Mouse (Mus musculus): ENCODE results near the gene Rps6kb1. TPM values are rescaled to one million over a fixed set of nuclear protein-coding genes. Genes with fewer than 3 reads are reported as not detected.

The Rps6kb1 gene
- polyA plus RNA-seq, 2 experiments: 8.4 to 17.2 TPM

DNA sequence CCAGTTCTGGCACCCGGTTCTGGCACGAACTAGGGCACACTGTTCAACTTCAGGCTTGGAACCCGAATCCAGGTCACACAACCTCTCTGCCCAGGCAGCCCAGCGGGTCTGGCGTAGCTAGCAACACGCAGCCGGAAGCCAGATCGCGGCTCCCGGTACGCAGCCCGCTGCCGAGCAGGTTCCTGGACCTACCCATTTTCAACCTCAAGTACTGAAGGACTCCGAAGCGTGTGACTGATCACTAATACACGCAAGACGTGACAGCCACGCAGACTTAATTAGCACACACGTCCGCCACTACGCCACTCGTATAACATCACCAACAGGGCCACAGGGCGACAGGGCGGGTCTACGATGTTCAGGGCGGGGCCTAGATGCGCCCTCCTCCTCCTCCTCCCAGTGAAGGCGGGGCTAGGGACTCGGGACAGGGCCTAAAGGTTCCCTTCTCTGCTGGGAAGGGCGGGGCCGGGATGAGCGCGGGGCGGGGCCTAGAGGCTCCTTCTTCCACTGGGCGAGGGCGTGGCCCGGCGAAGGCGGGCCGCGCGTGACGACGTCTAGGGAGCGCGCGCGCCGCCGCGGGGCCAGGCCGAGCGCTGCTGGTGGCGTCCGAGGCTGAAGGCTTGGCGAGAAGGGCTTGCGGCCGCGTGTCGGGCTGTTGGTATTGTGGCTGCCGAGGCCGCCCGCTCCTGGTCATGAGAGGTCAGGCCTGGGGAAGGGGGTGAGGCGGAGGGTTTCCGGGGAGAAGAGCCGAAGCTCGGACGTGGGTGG lies 60.3 kb downstream of the Rps6kb1 start, which contains the start of gene Rnft1:
TSS of gene Rnft1 (plus strand) at position 557 of the 768 bp plus-strand sequence.
- ATAC-seq (ENCODE audit: insufficient read depth) (peak; percentile 96), DNase-seq (ENCODE audit: low read depth in 3 of 3, low spot score in 3 of 3) (peak; percentile 97 to 98 (median 98))
- peak within 1 kb of the TSS; percentile 69 for H3K27ac ChIP-seq
- peaks cover 5 to 10% of the 10 kb centered on the region in 2 experiments; a peak in 3 of 4 replicates for H3K4me1 ChIP-seq (replicated peaks; ENCODE audit: control insufficient read depth in 2 of 2, insufficient read depth in 2 of 2, low read length in 1 of 2)
- no peaks in the 10 kb centered on the region for H3K9me3 ChIP-seq (ENCODE audit: control insufficient read depth, low read length)
- WGBS (ENCODE audit: insufficient replicate concordance): under 1% methylated on average over 68 of the region's 68 CpGs
- peak within 1 kb of the TSS; percentile 67 to 82 for H3K4me3 ChIP-seq (ENCODE audit: insufficient read depth in 1 of 2, low read depth in 2 of 2, low read length in 2 of 2)
- no peaks in the 10 kb centered on the region for H3K36me3 ChIP-seq (replicated peaks; ENCODE audit: control insufficient read depth, insufficient read depth, low read depth)
- H3K27me3 ChIP-seq (ENCODE audit: control insufficient read depth, insufficient read depth, low read length): no peaks in the 10 kb centered on the region
- no peak for TF ChIP-seq EP300 (IDR thresholded peaks at IDR 0.05; ENCODE audit: low read depth)
- TF ChIP-seq CTCF (IDR thresholded peaks at IDR 0.05; ENCODE audit: low read depth): 0 out of 2 replicates have a peak, but pooled peaks have one; percentile 3
- H3K4me2 ChIP-seq (ENCODE audit: low read depth): peak within 1 kb of the TSS; percentile 94
- H3K9ac ChIP-seq (replicated peaks): peak within 1 kb of the TSS; percentile 84

- DNase-seq (ENCODE audit: low read depth in 3 of 3, low spot score in 3 of 3) (no peak), ATAC-seq (ENCODE audit: insufficient read depth) (no peak)
- Histone ChIP-seq H3K4me3 (ENCODE audit: insufficient read depth in 1 of 2, low read depth in 2 of 2, low read length in 2 of 2) (no peak overlapping the region), H3K36me3 (replicated peaks; ENCODE audit: control insufficient read depth, insufficient read depth, low read depth) (no peaks in the 10 kb centered on the region), H3K27me3 (ENCODE audit: control insufficient read depth, insufficient read depth, low read length) (no peaks in the 10 kb centered on the region), H3K9me3 (ENCODE audit: control insufficient read depth, low read length) (no peaks in the 10 kb centered on the region), H3K9ac (replicated peaks) (no peak overlapping the region), H3K4me1 (replicated peaks; ENCODE audit: control insufficient read depth in 2 of 2, insufficient read depth in 2 of 2, low read length in 1 of 2) (no peaks in the 10 kb centered on the region), H3K27ac (no peak overlapping the region), H3K4me2 (ENCODE audit: low read depth) (no peak overlapping the region)
- TF ChIP-seq CTCF (IDR thresholded peaks at IDR 0.05; ENCODE audit: low read depth): no peak
- TF ChIP-seq EP300 (IDR thresholded peaks at IDR 0.05; ENCODE audit: low read depth): no peak
- WGBS (ENCODE audit: insufficient replicate concordance): 61% methylated on average over 3 of the region's 3 CpGs
Observed at GRCm38 (mm10) chr11:86473576-86473975, 71.0 kb downstream of the Rps6kb1 start.

DNA sequence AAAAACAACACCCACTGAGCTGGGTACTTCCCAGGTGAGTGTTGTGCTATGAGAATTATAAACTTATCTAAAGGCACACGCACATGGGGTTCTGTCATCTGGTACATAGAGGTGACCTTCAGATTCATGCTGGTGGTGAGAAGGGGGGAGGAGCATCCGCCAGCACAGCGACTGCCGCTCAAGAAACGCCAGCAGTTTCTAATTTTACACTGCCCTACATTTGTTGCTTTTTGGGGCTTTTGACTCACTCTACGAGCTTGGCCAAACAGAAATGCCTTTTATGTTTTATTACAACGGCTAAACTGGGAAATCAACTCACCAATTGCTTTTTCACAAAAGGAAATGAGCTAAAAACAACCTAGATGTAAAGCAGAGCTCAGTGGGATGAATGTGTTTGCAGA lies 71.8 kb downstream of the Rps6kb1 start:
- Histone ChIP-seq H3K4me1 (replicated peaks; ENCODE audit: control insufficient read depth in 2 of 2, insufficient read depth in 2 of 2, low read length in 1 of 2) (no peaks in the 10 kb centered on the region), H3K4me3 (ENCODE audit: insufficient read depth in 1 of 2, low read depth in 2 of 2, low read length in 2 of 2) (no peak overlapping the region), H3K9ac (replicated peaks) (no peak overlapping the region), H3K27ac (no peak overlapping the region), H3K36me3 (replicated peaks; ENCODE audit: control insufficient read depth, insufficient read depth, low read depth) (no peaks in the 10 kb centered on the region), H3K27me3 (ENCODE audit: control insufficient read depth, insufficient read depth, low read length) (no peaks in the 10 kb centered on the region), H3K9me3 (ENCODE audit: control insufficient read depth, low read length) (no peaks in the 10 kb centered on the region), H3K4me2 (ENCODE audit: low read depth) (peak overlapping the region; percentile 27; the same call in 1 of the 2 replicates)
- no peak for DNase-seq (ENCODE audit: low read depth in 3 of 3, low spot score in 3 of 3)
- ATAC-seq (ENCODE audit: insufficient read depth): no peak
- TF ChIP-seq EP300 (IDR thresholded peaks at IDR 0.05; ENCODE audit: low read depth): no peak
- TF ChIP-seq CTCF (IDR thresholded peaks at IDR 0.05; ENCODE audit: low read depth): no peak
- 28% methylated on average over 7 of the region's 7 CpGs for WGBS (ENCODE audit: insufficient replicate concordance)

DNA sequence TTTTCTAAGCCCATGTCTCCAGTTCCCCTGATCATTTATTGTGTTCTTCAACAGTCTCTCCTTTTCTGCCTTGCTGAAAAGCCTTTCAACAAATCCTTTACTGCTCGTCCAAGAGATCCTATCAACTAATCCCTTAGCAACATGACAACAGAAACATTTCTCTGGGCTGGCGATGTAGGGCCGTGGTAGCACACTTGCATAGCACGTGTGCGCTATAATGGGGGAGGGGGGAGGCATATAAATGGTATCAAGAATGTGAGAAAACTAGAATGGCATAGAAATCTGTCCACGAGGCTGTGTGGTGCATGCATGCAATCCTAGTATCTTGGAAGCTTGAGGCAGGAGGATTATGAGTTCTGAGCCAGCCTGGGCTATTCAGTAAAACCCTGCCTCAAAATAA lies 72.8 kb downstream of the Rps6kb1 start:
- no peaks in the 10 kb centered on the region for H3K36me3 ChIP-seq (replicated peaks; ENCODE audit: control insufficient read depth, insufficient read depth, low read depth)
- DNase-seq (ENCODE audit: low read depth in 3 of 3, low spot score in 3 of 3) (no peak), ATAC-seq (ENCODE audit: insufficient read depth) (no peak)
- H3K9ac ChIP-seq (replicated peaks): no peak overlapping the region
- WGBS (ENCODE audit: insufficient replicate concordance): 62% methylated on average over 6 of the region's 6 CpGs
- H3K27me3 ChIP-seq (ENCODE audit: control insufficient read depth, insufficient read depth, low read length): no peaks in the 10 kb centered on the region
- no peaks in the 10 kb centered on the region for H3K9me3 ChIP-seq (ENCODE audit: control insufficient read depth, low read length)
- no peak overlapping the region for H3K27ac ChIP-seq
- H3K4me1 ChIP-seq (replicated peaks; ENCODE audit: control insufficient read depth in 2 of 2, insufficient read depth in 2 of 2, low read length in 1 of 2): no peaks in the 10 kb centered on the region
- no peak overlapping the region for H3K4me3 ChIP-seq (ENCODE audit: insufficient read depth in 1 of 2, low read depth in 2 of 2, low read length in 2 of 2)
- no peak for TF ChIP-seq CTCF (IDR thresholded peaks at IDR 0.05; ENCODE audit: low read depth)
- TF ChIP-seq EP300 (IDR thresholded peaks at IDR 0.05; ENCODE audit: low read depth): no peak
- H3K4me2 ChIP-seq (ENCODE audit: low read depth): no peak overlapping the region

DNA sequence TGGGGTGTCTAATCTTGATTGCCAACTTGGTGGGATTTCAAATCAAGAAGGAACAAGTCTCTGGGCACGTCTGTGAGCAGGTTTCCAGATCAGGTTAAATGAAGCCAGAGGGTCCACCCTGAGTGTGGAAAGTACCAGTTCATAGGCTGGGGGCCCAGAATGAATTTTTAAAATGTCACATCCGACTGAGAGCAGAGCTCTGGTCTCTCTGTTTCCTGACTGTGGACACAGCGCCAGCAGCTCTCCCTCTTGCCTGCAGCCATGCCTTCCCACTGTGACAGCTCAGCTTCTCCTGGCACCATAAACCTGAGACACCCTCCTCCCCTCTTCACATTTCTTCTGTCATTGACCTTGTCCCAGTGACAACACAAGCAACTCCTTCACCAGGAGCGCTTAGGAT lies 75.6 kb downstream of the Rps6kb1 start:
- DNase-seq (ENCODE audit: low read depth in 3 of 3, low spot score in 3 of 3) (no peak), ATAC-seq (ENCODE audit: insufficient read depth) (no peak)
- 53% methylated on average over 4 of the region's 4 CpGs for WGBS (ENCODE audit: insufficient replicate concordance)
- H3K36me3 ChIP-seq (replicated peaks; ENCODE audit: control insufficient read depth, insufficient read depth, low read depth): no peaks in the 10 kb centered on the region
- H3K27me3 ChIP-seq (ENCODE audit: control insufficient read depth, insufficient read depth, low read length): no peaks in the 10 kb centered on the region
- no peak overlapping the region for H3K27ac ChIP-seq
- H3K4me3 ChIP-seq (ENCODE audit: insufficient read depth in 1 of 2, low read depth in 2 of 2, low read length in 2 of 2): no peak overlapping the region
- H3K4me1 ChIP-seq (replicated peaks; ENCODE audit: control insufficient read depth in 2 of 2, insufficient read depth in 2 of 2, low read length in 1 of 2): no peaks in the 10 kb centered on the region
- no peaks in the 10 kb centered on the region for H3K9me3 ChIP-seq (ENCODE audit: control insufficient read depth, low read length)
- no peak overlapping the region for H3K4me2 ChIP-seq (ENCODE audit: low read depth)
- no peak overlapping the region for H3K9ac ChIP-seq (replicated peaks)
- no peak for TF ChIP-seq EP300 (IDR thresholded peaks at IDR 0.05; ENCODE audit: low read depth)
